Mouse (Mus musculus) right cerebral cortex, postnatal 25 days (tissue): ENCODE measurements around the gene Arl8a.

Experiments used
- DNase-seq: peaks from one replicate; pipeline ENCODE4 v3.0.0; 2022

Gene Arl8a

GRCm38 (mm10) chr1:135205257-135205656, 58.6 kb downstream of the Arl8a start:
- DNase-seq: no peak
